Mouse (Mus musculus): ENCODE data around the gene Stk25. TPM values are rescaled to one million over a fixed set of nuclear protein-coding genes. Genes with fewer than 3 reads are reported as not detected.

Stk25 gene
- total RNA-seq, 2 experiments from 2014 or later: 120 to 133 TPM

DNA sequence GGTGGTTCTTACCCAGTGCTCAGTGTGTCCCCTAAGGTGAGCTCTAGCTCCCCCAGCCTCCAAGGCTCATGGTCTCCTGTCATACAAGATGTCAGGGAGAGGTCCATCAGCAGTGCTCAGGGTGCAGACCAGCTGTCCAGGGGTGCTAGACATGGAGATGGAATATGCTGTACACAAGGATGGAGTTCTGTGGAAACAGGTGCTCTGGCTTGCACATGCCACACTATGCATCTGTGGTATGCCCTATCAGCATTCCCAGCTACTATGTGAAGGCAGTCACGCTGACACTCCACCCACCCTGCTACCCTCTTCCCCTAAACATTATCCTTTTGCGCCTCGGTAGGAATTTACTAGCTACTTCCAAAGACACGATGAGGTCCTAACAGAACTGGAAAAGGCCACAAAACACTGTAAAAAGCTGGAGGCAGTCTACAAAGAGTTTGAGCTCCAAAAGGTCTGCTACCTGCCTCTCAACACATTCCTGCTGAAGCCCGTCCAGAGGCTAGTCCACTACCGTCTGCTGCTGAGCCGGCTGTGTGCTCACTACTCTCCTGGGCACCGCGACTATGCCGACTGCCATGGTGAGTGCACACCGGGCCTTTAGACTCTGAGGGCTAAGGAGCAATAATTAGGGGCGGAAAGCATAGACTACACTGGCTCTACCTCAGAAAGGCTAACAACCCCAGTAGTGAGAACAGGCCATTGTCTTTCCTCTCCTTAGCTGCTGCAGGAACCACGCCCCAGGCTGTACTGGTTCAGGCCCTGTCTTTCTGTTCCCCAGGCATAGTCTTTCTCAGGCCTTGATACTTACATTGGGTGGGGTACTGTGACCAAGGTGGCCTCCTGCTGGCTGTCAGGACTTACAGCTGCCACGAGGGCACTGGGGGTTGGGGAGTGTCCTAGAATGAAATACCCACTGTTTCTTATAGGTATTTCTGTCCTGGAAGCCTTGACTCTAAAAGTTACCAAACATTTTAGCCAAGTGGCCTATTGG lies 51.1 kb downstream of the Stk25 start:
- DNase-seq: no peak

DNA sequence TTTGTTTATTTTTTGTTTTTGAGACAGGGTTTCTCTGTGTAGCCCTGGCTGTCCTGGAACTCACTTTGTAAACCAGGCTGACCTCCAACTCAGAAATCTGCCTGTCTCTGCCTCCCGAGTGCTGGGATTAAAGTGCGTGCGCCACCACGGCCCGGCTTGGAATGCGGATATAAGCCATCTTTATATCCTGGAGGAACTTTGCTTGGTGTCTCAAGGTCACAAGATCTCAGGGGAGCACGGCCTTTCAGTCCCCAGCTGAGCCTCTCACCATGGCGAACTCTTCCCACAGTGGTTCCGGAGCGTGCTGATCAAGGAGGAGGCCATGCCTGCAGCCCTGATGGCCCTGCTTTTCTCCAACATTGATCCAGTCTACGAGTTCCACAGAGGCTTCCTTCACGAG lies 54.5 kb downstream of the Stk25 start:
- DNase-seq: no peak

DNA sequence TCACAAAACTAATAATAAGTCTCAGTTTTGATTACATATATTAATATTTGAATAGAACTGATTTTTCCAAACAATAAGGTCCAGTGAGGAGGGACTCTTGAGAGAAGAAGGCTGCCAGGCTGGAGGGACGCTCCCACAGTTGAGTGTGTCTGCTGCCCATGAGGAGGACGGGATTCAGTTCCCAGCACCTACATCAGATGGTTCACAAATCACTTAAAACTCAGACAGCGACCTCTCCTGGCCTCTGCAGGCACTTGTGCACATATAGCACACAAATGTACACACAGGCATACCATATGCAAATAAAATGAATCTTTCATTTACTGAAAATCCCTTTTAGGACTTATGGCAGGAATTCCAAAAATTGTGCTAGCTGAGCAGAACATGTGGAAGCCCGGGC lies 55.5 kb downstream of the Stk25 start:
- DNase-seq: no peak

DNA sequence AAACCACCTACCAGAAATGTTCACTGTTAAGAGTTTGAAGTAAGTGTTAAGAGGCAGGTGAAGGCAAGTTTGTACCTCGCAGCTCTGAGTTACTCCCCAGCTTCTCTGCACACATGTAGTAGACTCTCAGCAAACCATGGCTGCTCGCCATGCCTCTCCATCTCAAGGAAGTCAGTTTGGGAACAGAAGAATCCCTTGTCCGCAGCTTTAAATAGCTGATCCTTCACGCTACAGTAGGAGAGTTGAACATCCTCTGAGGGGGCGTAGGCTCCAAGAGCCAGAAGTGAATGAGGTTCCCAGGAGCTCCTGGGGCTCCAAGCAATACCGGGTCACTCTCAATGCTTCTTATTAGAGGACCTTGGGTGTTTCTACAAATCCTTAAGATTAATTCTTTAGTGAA lies 62.5 kb downstream of the Stk25 start:
- no peak for DNase-seq

DNA sequence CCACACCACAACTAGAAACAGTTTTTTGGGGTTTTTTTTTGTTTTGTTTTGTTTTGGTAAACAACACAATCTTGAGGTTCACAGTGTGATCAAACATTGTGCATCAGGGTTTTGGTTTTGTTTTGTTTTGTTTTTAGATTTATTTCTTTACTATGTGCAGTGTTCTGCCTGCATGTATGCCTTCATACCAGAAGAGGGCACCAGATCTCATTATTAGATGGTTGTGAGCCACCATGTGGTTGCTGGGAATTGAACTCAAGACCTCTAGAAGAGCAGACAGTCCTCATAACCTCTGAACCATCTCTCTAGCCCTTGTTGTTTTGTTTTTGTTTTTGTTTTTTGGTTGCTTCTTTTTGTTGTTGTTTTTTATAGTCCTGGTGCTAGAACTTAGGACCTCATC lies 64.5 kb downstream of the Stk25 start:
- no peak for DNase-seq

DNA sequence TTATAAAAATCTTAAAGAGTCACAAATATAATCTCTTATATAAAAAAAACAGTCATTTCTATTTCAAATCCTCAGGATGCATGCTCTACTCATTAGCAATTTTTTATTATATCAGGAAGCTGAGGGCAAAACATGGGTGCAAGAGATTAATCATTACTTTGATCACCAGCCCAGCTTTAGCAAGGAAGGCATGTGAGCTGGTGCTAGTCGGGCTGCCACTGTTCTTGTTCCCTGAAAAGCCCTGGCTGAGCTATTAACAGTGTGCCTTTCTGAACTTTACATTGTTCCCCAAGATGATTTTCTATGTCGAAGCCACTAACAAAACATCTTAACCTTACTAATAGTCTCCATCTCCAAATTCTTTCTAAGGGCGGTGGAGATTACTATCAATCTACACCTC lies 70.1 kb downstream of the Stk25 start:
- DNase-seq: no peak

DNA sequence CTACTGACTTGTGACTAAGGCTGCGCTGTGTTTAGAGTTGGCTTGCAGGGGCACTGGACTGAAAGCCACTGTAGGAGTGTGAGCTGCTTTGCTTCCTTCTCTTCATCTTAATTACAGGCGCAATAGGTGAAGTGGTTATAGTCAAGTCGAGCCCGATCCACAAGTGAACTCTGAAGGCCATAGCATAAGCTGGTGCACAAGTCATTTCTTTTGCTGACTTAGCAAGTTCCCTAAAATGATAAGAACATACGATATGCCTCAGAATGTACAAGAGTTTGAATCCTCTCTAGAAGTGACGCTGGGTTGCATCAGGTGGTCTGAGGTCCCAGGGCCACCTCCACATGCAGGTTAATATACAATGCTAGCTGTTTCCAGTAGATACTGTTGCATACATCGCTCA lies 76.9 kb downstream of the Stk25 start:
- no peak for DNase-seq

DNA sequence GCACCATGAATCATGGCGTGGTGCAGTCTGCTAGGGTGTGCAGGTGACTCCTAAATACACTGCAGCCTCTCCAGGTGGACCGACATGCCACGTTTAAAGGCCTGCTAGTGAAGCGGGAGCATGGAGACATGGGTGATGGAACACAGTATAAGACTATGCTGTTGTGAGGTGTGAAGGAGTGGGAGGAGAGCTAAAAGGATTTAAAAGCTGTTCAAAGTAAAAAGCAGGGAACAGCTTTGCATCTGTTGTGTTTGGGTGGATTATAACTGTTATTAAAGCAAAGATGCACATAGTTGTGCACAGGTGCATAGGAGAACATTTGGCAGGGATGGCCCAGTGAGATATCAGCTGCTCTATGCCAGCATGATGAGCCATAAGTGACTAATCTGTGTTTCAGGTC lies 80.6 kb downstream of the Stk25 start:
- DNase-seq: no peak

DNA sequence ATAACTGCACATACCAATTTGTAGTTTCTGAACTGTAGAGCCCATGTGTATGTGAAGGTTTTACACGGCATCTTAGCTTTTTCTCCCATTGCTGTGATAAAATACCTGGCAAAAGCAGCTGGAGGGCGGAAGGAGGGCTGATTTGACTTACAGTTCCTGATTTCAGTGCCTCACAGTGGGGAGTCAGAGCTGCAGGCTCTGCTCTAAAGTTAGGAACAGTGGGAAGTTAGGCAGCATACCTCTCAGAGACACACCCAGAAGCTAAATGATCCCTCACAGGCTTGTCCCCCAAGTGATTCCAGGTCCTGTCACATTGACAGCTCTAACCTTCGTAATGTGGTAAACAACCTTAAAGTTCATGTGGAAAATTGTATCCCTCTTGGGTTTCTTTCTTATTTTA lies 81.4 kb downstream of the Stk25 start:
- DNase-seq: no peak

Other genes starting within 250 kb of the Stk25 start
- gene Hdlbp, start 179.8 kb downstream of the Stk25 start, total RNA-seq (2021): 100 to 1,000 TPM; 317 to 330 TPM
- 10 to 100 TPM; 15.3 to 16.8 TPM for gene Farp2, start 146.6 kb downstream of the Stk25 start, total RNA-seq (2021)
- gene Bok, start 27.0 kb upstream of the Stk25 start, total RNA-seq (2021): 10 to 100 TPM; 16.6 to 16.9 TPM
- 10 to 100 TPM; 48.0 to 51.4 TPM for gene Atg4b, start 92.8 kb upstream of the Stk25 start, total RNA-seq (2021)
- 10 to 100 TPM; 68.7 to 72.6 TPM for gene Thap4, start 96.2 kb upstream of the Stk25 start, total RNA-seq (2021)
- gene Dtymk, start 143.3 kb upstream of the Stk25 start, total RNA-seq (2021): 10 to 100 TPM; 78.1 to 79.7 TPM
- gene Ing5, start 145.3 kb upstream of the Stk25 start, total RNA-seq (2021): 10 to 100 TPM; 11.9 to 13.1 TPM
- gene D2hgdh, start 166.2 kb upstream of the Stk25 start, total RNA-seq (2021): 10 to 100 TPM; 21.0 to 25.1 TPM
- gene Gal3st2, start 202.6 kb upstream of the Stk25 start, total RNA-seq (2021): under 1 TPM in 1 of 2 experiments, not detected in 1; 0.17 TPM